Mouse (Mus musculus) liver, adult 2 months (tissue): ENCODE data around the gene Ccdc88c.

Source experiments
- CTCF ChIP-seq: fragments of 200-500 bp; IDR thresholded peaks from 2 replicates; pipeline ENCODE4 v1.5.1; 2011; ENCODE audit warnings: low read depth, low read length, control low read depth
- POLR2A ChIP-seq: fragments of 200-500 bp; IDR thresholded peaks from 2 replicates; pipeline ENCODE4 v1.6.1; 2011; ENCODE audit warnings: low read length, control low read depth; ENCODE audit not compliant: insufficient read depth; ENCODE audit errors: extremely low read depth

- no peak for TF ChIP-seq POLR2A
- no peak for TF ChIP-seq CTCF
Measured at GRCm38 (mm10) chr12:100899111-100899640, 129.7 kb downstream of the Ccdc88c start.
